Mouse (Mus musculus) megakaryocyte, embryonic 14.5 days (primary cell): ENCODE measurements around the gene Grap2. TPM values are rescaled to one million over a fixed set of nuclear protein-coding genes. Genes with fewer than 3 reads are reported as not detected.

Experiments used
- H3K27me3 ChIP-seq: replicated peaks from 2 replicates; pipeline ENCODE3; 2012; ENCODE audit warnings: inconsistent platforms
- H3K36me3 ChIP-seq: replicated peaks from 2 replicates; pipeline ENCODE3; 2012; ENCODE audit warnings: low read length, inconsistent platforms, mixed read lengths
- H3K4me1 ChIP-seq: 2 replicates; pipeline ENCODE4 v1.6.1; 2012; ENCODE audit warnings: inconsistent platforms
- H3K4me3 ChIP-seq: replicated peaks from 2 replicates; pipeline ENCODE3; 2012; ENCODE audit warnings: moderate library complexity, mild to moderate bottlenecking, inconsistent platforms
- H3K9me3 ChIP-seq: 2 replicates; pipeline ENCODE4 v1.6.1; 2012; ENCODE audit warnings: inconsistent platforms
- FLI1 ChIP-seq: IDR thresholded peaks from 2 replicates; pipeline ENCODE4 v1.6.1; 2012; ENCODE audit warnings: low read length, inconsistent platforms, mixed read lengths
- GATA1 ChIP-seq: IDR thresholded peaks from 3 replicates; pipeline ENCODE4 v1.6.1; 2012; ENCODE audit warnings: mixed read lengths, low read length, inconsistent platforms, borderline replicate concordance
- polyA plus RNA-seq: library from polyadenylated mRNA; stranded (reverse); fragments of >175 nt; gene quantifications from 2 replicates; pipeline ENCODE4 v1.2.3, GENCODE M21; 2012; ENCODE audit warnings: low replicate concordance; ENCODE audit not compliant: insufficient read depth

The Grap2 gene
- polyA plus RNA-seq, 1 experiment, result 136 TPM

- TF ChIP-seq FLI1 (no peak), GATA1 (no peak)
- Histone ChIP-seq H3K9me3 (no peaks in the 10 kb centered on the region), H3K36me3 (no peaks in the 10 kb centered on the region), H3K4me3 (no peak overlapping the region), H3K4me1 (peaks cover 50% of the 10 kb centered on the region), H3K27me3 (peaks cover 69% of the 10 kb centered on the region)
Measured at GRCm38 (mm10) chr15:80685603-80685895, 113.2 kb downstream of the Grap2 start.

- Histone ChIP-seq H3K4me3 (no peak overlapping the region), H3K9me3 (no peaks in the 10 kb centered on the region), H3K27me3 (peaks cover 89% of the 10 kb centered on the region), H3K4me1 (peaks cover 25% of the 10 kb centered on the region), H3K36me3 (no peaks in the 10 kb centered on the region)
- TF ChIP-seq GATA1 (no peak), FLI1 (no peak)
Measured at GRCm38 (mm10) chr15:80688536-80688935, 116.1 kb downstream of the Grap2 start.

GRCm38 (mm10) chr15:80693492-80693891 lies 121.1 kb downstream of the Grap2 start:
- TF ChIP-seq FLI1 (no peak), GATA1 (no peak)
- Histone ChIP-seq H3K27me3 (peaks cover 72% of the 10 kb centered on the region), H3K4me1 (peaks cover 47% of the 10 kb centered on the region), H3K4me3 (no peak overlapping the region), H3K36me3 (no peaks in the 10 kb centered on the region), H3K9me3 (peaks cover 5% of the 10 kb centered on the region; the same call in 1 of the 2 replicates)

GRCm38 (mm10) chr15:80694125-80694910 lies 121.9 kb downstream of the Grap2 start:
- Histone ChIP-seq H3K4me3 (peak overlapping the region; percentile 44), H3K9me3 (peaks cover 5% of the 10 kb centered on the region; the same call in 1 of the 2 replicates), H3K27me3 (peaks cover 71% of the 10 kb centered on the region), H3K36me3 (no peaks in the 10 kb centered on the region), H3K4me1 (peaks cover 52% of the 10 kb centered on the region)
- no peak for TF ChIP-seq FLI1
- no peak for TF ChIP-seq GATA1

GRCm38 (mm10) chr15:80697564-80697963 lies 125.2 kb downstream of the Grap2 start:
- Histone ChIP-seq H3K4me3 (no peak overlapping the region), H3K36me3 (no peaks in the 10 kb centered on the region), H3K9me3 (peaks cover 5% of the 10 kb centered on the region; the same call in 1 of the 2 replicates), H3K27me3 (peaks cover 61% of the 10 kb centered on the region), H3K4me1 (peaks cover 63% of the 10 kb centered on the region)
- TF ChIP-seq GATA1 (no peak), FLI1 (no peak)

GRCm38 (mm10) chr15:80701481-80702257 lies 129.3 kb downstream of the Grap2 start:
- H3K4me1 ChIP-seq, result peaks cover 59% of the 10 kb centered on the region
- TF ChIP-seq GATA1 (no peak), FLI1 (no peak)
- no peaks in the 10 kb centered on the region for H3K36me3 ChIP-seq
- H3K9me3 ChIP-seq, result no peaks in the 10 kb centered on the region
- H3K27me3 ChIP-seq, result peaks cover 35% of the 10 kb centered on the region
- no peak overlapping the region for H3K4me3 ChIP-seq

Other genes with a start within 250 kb of the Grap2 start
- not detected in 2 replicates for gene Enthd1, start 7.4 kb upstream of the Grap2 start, polyA plus RNA-seq
- 0.64 and 1.1 TPM in 2 replicates for gene Fam83f, start 99.3 kb downstream of the Grap2 start, polyA plus RNA-seq
- gene Tnrc6b, start 138.7 kb downstream of the Grap2 start, polyA plus RNA-seq, result 19.3 and 32.0 TPM in 2 replicates